Mouse (Mus musculus) thymus, postnatal 36 days (tissue): ENCODE results near the gene Naa35.

ENCODE experiments used
- DNase-seq, 2 experiments: peaks; one replicate each; pipeline ENCODE4 v3.0.0; 2022; ENCODE audit warnings: mixed read lengths in 2 of 2

Gene Naa35

DNA sequence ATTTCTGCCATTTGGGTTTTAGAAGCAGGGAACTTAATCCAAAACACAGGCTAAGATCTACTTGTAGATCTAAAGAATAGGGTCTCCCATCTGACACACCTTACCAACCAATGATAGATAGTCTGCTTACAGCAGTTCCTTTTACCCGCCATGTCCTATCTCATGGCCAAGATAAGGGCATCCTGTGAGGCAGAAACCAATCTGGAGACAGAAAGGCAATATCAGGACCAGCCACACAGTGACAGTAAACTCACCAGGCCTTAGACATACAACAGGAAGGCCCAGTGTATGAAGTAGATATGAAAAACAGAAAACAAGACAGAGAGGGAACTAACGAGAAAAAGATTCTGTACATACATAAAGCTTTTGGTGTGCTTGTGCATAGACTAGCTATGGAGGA, 57.8 kb downstream of the Naa35 start:
- DNase-seq: no peak

DNA sequence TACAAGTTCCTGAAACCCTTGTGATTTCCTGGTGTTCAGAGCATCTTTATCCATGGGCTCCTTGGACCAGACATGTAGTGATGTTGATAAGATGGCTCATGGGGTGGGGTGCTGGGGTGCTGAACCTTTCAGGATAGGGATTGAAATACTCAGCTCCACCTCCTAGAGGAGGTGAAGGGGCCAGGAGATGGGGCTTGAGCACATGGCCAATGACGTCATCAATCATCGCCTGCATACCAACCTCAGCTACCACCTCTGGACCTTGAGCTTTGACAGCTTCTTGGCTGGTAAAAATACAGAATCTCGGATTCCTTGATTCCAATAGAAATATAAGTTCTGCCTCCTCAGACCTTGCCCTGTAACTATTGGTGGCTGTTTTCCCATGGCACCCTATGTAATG, 60.4 kb downstream of the Naa35 start:
- DNase-seq: no peak

DNA sequence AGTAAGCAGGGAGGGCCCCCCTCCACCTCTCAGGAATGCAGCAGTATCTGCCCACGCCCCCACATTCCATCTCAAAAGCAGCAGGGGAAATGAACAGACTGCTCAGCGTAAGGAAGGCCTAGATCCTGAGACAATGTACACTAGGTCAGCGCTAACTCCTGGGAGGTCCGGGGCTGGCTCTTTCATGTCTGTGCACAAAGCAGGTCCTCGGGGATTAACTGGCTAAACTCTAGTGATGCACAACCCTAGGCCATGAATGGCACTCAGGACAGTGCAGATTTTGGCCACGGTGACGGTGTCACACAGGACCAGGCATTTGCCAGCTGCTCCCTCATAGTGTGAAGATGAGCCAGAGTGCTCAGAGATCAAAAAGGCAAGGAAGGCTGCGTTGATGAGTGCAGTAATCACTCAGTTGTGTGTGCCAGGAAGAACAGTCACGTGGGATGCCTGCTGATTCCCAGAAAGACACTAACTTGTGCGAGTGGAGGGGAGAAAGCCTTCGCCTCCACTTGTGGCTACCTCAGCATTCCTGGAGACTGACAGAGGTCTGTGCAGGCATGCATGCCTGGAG, 61.7 kb downstream of the Naa35 start:
- DNase-seq: no peak

DNA sequence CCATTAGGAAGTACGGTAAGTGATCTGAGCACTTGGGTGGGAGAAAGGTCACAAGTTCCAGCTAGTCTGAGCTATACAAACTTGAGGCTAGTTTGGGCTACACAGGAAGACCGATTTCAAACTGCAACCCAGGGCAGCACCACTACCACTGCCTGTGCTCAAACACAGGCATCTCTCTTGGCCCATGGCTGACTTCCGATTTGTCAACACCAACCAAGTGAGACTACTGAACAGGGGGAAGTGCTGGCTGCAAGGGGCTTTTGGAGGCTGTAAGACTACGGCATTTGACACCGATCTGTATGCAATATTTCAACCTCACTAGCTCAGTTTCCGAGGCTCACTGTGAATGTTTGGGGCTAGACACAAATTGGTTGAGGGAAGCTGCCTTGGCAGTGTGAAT, 62.4 kb downstream of the Naa35 start:
- no peak for DNase-seq

DNA sequence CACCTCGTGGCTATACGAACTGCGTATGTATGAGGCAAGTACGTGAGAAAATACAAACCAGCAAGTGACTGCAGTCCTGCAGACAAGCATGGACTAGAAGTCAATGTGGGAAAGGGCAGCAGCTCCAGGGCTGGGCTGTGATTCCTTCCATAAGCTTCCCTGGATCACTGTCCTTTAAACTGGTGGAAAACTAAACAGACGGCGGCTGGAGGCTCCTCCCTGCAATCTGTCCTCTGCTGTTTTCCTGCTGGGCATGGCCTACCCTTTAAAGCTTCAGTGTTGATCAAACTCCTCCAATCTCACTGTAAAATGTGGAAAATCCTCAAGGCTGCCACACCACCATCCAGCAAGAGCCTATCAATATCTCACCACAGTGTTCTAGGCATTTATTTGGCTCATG, 63.5 kb downstream of the Naa35 start:
- no peak for DNase-seq

DNA sequence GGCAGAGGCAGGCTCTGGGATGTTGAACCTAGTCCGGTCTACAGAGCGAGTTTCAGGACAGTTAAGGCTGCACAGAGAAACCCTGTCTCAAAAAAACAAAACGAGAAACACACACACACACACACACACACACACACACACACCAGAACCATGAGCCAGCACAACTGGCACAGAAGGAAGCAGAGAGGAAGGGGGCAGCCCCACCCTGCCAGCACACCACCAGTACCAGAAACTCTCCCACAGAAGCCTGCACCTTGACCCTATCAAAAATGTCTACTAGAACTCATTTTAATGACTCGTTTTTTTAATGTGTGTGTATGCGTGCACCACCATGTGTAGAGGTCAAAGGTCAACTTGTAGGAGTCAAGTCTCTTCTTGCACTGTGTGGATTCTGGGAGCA, 64.7 kb downstream of the Naa35 start:
- DNase-seq: no peak

DNA sequence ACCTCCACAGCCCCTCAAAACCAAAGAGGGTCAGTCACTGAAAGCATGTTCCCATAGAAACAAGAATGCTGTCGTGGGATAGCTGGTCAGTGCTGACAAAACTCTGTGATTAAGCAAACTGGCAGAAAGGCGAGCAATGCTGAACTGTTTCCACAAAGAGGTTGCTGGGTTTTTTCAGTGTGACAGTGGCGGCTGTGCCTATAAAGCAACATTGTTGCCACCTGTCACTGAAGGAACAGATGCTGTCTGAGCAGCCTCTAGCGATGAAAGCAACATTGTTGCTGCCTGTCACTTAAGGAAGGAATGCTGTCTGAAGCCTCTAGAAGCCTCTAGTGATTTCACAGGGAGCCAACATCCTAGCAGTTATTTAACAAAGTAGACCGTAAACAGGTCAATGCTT, 67.6 kb downstream of the Naa35 start:
- DNase-seq: no peak

DNA sequence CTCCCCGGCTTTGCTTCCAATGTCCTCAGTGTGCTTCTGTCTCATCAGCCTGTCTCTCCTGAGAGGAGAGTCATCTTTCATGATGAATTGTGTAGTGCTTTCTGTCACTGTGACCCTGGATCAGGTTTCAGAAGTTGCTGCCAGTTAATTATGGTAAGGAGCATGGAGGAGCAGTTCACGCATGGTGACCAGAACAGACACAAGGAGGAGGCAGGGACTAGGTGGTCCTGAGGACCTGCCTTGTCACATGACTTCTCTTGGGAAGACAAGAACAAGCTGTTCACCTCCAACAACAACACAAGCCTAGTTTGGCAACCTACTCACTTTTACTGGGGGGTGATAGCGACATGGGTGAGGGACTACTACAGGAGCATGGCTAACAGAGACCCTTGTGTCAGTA, 68.1 kb downstream of the Naa35 start:
- DNase-seq: no peak

DNA sequence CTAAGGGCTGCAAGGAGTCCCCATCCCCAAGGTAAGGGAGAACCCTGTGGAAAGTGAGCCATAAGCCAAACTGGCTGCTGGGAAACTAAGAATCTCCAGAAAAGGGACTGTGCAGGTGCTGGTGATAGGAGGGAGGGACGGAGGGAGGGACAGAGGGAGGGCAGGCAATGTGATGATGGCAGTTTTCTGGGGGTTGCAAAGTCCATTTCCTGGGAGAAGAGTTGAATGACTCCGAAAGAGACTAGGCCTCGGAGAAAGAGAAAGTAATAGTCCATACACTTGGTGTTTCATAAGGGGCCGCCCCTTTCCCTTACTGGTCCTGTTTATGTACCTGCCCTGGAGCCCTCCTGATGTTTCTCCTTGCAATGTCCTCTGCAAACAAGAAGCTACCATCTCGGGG, 69.4 kb downstream of the Naa35 start:
- no peak for DNase-seq

DNA sequence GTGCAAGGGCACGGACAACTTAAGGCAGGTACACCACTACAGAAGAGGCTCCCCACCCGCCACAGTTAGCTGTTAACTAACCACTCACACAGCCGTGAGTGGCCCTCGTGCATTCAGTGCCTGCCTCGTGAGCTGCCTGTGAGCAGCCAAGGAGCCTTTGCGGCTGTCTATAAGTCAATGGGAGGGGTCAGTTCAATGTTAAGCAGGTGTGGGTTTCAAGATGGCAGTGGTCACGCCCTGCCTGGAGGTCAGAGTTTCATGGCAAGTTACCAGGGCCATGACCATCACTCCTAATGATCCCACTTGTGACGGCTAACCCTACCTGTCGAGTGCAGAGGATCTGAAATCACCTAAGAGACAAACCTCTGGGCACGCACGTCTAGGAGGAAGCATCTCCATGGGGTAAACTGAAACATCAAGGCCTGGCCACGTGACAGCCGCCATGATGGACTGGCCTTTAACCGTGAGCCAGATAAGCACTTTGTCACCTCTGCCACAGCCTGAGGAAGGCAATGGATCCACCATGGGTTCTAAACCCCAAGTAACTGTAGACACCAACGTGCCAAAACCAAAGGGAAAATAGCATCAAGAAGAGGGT, 70.8 kb downstream of the Naa35 start:
- no peak for DNase-seq

DNA sequence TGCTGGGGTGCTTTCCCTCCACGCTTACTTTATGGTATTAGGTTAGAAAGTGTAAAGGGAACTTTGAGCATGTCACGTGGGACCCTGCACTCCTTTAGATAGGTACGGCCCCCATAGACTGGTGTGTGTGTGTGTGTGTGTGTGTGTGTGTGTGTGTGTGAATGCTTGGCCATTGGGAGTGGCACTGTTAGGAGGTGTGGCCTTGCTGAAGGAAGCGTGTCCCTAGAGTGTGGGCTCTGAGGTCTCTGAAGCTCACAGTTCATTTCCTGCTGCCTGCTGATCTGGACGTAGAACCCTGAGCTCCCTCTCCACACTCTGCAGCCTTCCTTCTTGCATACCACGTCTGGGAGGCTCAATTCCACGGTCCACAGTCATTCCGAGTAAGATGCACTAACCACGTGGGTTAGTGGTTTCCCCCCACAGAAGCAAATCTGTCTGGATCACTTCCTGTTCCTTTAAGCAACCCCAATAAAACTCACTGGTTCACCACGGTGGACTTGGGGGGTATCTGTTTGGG, 71.3 kb downstream of the Naa35 start:
- DNase-seq: peak; percentile 13 to 18

DNA sequence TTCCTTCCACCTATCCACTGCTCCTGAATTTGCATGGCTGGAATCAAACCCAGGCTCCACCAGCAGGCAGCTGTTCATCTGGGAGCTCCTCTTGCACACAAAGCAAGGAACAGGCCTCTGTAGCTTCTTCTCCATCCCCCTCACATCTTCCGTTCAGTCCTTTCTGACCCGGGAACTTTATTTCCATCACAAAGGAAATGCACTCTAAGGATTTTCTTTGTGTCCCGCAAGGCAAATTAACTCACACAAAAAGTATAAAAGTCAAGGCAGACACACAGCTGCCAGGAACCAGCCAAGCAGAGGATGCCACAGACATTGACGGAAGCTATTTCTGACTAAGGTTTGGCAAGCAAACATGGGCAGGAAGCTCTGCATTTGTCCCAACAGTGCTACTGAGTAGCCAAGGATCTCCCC, 71.9 kb downstream of the Naa35 start:
- DNase-seq: no peak

DNA sequence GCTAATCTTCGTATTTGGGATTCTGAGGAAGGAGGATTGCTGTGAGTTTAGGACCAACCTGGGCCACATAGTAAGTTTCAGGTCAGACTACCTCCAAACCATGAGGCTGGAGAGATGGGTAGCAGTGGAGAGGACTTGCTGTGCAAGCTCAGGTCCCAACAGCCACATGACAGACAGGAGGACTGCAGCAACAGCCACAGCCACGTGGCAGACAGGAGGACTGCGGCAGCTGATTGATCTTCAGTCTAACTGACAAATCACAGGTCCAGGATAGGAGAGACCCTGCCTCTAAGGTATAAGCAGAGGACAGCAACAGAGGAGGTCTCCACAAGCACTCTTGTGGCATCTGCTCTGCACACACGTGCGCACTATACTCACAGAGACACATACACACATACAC, 72.7 kb downstream of the Naa35 start:
- DNase-seq: no peak

DNA sequence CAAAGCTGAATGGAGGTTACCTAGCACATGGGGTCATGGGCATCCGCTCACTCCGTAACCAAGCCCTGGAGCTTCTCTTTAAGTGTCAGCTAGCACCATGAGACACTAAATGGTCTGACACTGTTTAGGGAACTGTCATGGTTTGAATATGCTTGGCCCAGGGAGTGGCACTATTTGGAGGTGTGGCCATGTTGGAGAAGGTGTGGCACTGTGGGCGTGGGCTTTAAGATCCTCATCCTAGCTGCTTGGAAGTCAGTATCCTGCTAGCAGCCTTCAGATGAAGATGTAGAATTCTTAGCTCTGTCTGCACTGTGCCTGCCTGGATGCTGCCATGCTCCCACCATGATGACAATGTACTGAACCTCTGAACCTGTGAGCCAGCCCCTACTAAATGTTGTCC, 75.3 kb downstream of the Naa35 start:
- no peak for DNase-seq

DNA sequence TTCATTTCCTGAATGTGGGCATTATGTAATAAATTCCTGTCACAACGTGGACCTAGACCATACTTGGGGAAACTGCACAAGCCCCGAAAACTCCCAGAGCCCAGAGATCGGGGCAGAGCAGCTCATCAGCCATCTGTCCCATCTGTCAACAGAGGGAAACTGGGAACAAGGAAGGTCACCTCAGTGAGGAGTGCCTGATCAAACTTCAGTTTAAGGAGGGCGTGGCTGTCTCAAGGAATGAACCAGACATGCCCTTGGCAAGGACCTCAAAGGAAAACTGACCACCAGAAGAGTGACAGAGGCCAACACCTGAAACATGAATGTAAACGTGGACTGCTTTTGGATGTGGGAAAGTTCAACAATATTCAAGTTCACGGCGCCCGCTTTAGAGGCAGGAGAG, 76.3 kb downstream of the Naa35 start:
- no peak for DNase-seq

DNA sequence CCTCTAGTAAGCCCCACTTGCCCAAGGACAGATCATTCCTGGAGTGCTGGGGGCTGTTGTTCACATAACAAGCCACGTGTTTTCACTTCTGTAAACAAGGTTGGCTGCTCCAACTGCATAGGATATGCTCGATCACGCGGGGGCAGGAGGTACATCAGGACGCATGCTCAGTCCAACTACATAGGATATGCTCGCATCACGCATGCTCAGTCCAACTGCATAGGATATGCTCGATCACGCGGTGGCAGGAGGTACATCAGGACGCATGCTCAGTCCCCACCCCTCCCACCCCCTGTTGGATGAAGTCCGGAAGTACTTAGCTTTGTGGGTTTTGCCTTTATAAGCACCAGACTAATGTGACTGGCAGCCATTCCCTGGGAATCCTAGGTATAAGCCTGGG, 76.9 kb downstream of the Naa35 start:
- DNase-seq: no peak

DNA sequence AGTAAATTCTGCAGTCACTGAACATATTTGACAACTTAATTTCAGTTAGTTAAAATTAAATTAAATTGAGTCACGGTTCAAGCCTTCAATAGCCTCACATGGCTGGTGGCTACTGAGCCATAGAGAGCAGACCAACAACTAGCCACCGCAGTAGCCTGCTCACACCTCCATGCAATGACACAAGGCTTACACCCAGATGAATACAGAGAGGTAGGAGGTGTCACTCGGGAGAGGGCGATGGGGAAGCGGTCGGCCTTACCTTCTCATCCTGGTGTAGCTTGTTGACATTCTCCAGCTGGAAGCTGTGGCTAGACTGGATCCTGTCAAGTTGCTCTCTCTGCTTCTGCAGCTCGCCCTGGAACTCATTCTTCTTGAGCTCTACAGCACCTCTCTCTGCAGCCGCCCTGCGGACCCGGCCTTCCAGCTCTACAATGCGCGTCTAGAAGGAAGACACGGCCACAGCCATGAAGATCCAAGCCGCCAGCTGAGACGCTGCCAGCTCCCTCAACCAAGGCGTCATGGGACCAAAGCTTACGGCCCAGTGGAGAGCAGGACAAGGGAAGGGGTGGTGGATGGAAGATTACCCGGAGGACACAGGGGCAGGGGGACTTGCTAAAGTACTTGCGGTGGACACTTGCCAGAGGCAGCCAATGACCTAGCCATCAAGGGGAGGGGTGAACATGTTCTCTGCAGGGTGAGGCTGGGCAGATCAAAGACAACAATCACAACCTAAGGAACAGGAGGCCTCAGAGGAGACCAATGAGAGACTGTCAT, 79.1 kb downstream of the Naa35 start:
- no peak for DNase-seq

DNA sequence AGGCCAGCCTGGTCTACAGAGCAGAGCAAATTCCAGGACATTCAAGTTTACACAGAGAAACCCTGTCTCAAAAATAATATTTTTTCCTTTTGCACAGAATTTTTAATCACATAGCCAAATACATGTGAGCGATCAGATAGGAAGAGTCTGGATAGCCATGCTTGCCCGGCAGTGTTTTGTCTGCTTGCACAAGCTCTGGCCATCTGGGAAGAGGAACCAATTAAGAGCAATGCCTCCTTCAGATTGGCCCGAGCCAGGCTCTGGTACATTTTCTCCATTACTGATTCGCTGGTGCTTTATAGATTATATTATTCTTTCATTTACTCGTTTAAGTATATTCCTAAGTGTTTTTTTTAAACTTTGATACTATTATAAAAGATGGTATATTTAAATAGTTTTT, 82.7 kb downstream of the Naa35 start:
- no peak for DNase-seq

DNA sequence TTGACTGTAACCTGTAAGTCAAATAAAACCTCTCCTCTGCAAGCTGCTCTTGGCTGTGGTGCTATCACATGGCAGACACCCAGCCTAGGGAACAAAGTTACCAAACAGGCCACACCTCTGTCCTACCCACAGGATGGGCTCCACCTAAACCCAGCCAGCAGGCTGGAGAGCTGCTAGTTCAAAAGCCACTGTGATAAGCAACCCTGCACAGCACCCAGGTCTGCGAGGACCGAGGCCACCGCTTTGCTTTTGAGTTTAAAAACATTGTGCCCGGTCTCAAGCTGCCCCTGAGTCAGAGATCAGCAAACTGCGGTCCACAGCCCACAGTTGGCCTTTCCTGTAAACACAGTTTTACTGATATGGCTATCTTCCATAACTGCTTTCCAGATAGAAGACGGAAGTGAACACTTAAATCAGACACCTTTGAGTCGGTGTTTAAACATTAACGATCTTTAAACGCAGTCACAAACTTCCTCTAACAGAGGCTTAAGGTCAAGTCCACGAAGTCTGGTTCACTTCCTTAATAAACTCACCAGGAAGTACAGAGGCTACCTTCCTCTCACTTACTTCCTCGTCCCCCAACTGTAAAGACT, 83.5 kb downstream of the Naa35 start:
- peak; percentile 18 to 40 for DNase-seq

DNA sequence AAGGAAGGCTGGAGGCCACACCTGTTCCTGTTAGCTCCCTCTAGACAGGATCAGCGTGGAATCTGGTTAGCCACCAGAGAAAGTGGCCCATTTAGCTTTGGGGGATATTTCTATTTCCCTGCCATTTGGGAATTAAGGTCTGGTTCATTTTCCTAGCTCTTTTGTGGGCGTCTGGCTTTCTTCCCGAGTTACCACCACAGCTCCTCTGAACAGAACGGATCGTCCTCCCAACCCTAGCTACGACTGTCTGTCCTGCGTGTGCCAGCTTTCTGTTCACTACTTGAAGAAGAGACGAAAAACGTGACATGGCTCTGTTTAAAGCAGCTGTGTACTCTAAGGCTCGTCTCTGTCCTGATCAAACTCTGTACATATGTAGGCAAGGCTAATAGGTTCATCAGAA, 84.9 kb downstream of the Naa35 start:
- DNase-seq: no peak

DNA sequence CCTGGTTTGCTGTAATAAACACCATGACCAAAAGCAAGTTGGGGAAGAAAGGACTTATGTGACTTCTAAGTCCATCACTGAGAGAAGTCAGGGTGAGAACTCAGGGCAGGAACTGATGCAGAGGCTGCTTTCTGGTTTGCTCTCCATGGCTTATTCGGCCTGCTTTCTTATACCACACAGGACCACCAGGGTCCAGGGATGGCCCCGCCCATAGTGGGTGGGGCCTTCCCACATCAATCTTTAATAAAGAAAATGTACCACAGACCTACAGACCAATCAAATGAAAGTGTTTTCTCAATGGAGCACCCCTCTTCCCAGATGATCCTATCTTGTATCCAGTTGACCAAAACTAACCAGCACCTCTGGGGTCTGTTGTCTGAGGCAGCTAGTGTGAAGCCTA, 86.5 kb downstream of the Naa35 start:
- DNase-seq: no peak

DNA sequence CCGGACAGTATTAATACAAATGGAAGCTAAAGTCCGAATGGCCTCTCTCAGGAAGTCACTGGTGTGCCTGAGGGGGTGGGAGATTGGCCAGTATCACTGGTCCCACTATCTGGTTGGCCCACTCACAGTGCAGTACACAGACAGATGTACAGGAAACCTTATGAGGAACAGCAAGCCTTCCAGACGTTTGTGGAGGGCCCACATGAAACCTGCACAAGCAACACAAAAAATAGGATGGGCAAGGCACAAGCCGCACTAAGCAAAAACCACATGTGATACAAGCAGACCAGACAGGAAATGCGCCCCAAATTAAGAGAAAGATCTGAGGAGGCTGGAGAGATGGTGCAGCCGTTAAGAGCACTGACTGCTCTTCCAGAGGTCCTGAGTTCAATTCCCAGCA, 87.2 kb downstream of the Naa35 start:
- DNase-seq: peak in 1 of 2 experiments; percentile 12

DNA sequence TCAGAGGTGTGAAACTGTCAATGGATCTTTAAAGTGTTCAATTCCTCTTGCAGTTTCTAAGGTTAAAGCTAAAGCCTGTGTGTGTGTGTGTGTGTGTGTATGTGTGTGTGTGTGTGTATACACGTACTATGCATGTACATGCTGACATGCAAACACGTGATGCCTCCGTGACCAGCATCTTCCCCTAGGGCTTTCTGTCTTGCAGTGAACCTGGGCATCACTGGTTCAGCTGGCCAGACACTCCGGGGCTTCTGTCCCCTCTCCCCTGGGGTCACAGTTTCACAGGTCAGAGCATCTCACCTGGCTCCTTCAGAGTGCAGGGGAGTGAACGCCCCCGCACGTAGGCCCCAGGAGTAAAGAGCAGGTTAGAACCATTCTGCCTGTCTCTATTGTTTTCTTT, 88.5 kb downstream of the Naa35 start:
- DNase-seq: no peak

DNA sequence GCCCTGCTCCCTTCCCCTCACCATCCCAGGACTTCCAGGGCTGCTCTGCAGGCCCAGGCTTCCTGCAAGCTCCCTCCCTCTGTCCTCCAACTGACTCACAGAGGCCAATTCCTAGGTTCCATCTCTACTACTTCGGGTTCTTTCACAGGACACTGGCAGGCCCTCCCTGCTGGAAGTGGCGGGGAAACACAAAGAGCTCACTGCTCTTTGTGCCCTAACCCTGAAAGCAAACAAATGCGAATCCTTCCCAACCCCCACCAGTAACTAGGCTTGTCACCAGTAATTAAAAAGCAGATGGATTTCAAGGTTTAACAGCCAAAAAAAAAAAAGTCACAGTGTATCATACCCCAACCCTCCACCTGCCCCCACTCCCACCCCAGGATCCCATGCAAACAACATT, 89.2 kb downstream of the Naa35 start:
- DNase-seq: no peak
